Mouse (Mus musculus) adrenal gland, adult 18-20 months (tissue): ENCODE data around the gene Neurl1a. TPM values are rescaled to one million over a fixed set of nuclear protein-coding genes. Genes with fewer than 3 reads are reported as not detected.

Experiments used
- DNase-seq, 2 experiments: peaks; one replicate each; pipeline ENCODE4 v3.0.0; 2021 to 2022; ENCODE audit warnings: low spot score in 2 of 2
- total RNA-seq, 2 experiments: library from RNA; stranded (reverse); gene quantifications; 1 replicate in 1 of 2; 2 replicates in 1 of 2; pipeline ENCODE4 v1.2.3; 2021

The Neurl1a gene
- total RNA-seq, 2 experiments from 2014 or later, result 13.4 to 16.9 TPM

- no peak for DNase-seq
Measured at GRCm38 (mm10) chr19:47211609-47212312, 33.1 kb downstream of the Neurl1a start.

GRCm38 (mm10) chr19:47212401-47212800 is 33.8 kb downstream of the Neurl1a start:
- DNase-seq, result no peak

GRCm38 (mm10) chr19:47213470-47213869 is 34.9 kb downstream of the Neurl1a start:
- DNase-seq, result no peak

- DNase-seq, result no peak
Measured at GRCm38 (mm10) chr19:47216766-47217165, 38.1 kb downstream of the Neurl1a start.

GRCm38 (mm10) chr19:47219622-47220021 is 41.0 kb downstream of the Neurl1a start:
- DNase-seq, result peak in 1 of 2 experiments; percentile 36

- no peak for DNase-seq
Measured at GRCm38 (mm10) chr19:47220232-47220631, 41.6 kb downstream of the Neurl1a start.

GRCm38 (mm10) chr19:47221006-47221405 is 42.4 kb downstream of the Neurl1a start:
- DNase-seq, result no peak

GRCm38 (mm10) chr19:47221500-47222153 is 43.0 kb downstream of the Neurl1a start:
- no peak for DNase-seq

GRCm38 (mm10) chr19:47222154-47222840 is 43.7 kb downstream of the Neurl1a start:
- DNase-seq, result no peak

GRCm38 (mm10) chr19:47222841-47223557 is 44.4 kb downstream of the Neurl1a start:
- DNase-seq, result peak in 1 of 2 experiments; percentile 28

GRCm38 (mm10) chr19:47224743-47225142 is 46.1 kb downstream of the Neurl1a start:
- DNase-seq, result no peak

GRCm38 (mm10) chr19:47225791-47226190 is 47.2 kb downstream of the Neurl1a start:
- DNase-seq, result no peak

- peak; percentile 48 to 53 for DNase-seq
Measured at GRCm38 (mm10) chr19:47228725-47229252, 50.2 kb downstream of the Neurl1a start.

GRCm38 (mm10) chr19:47229461-47229860 is 50.8 kb downstream of the Neurl1a start:
- DNase-seq, result no peak

GRCm38 (mm10) chr19:47230082-47230481 is 51.5 kb downstream of the Neurl1a start:
- DNase-seq, result no peak

- DNase-seq, result no peak
Measured at GRCm38 (mm10) chr19:47230682-47231081, 52.1 kb downstream of the Neurl1a start.

- DNase-seq, result no peak
Measured at GRCm38 (mm10) chr19:47231389-47231788, 52.8 kb downstream of the Neurl1a start.

GRCm38 (mm10) chr19:47232077-47232865 is 53.7 kb downstream of the Neurl1a start:
- DNase-seq, result no peak

- no peak for DNase-seq
Measured at GRCm38 (mm10) chr19:47233087-47233486, 54.5 kb downstream of the Neurl1a start.

- DNase-seq, result no peak
Measured at GRCm38 (mm10) chr19:47240076-47240475, 61.5 kb downstream of the Neurl1a start.
